In genomic region chr14:112075071-112075470, GRCm38 (mm10) we compare ENCODE assay signal across 20 mouse cellular contexts.
A peak's percentile ranks its signal among the peaks of the same experiment; 100 is the strongest.
DNase-seq lines count a peak whose midpoint lies in the region; ATAC-seq lines count a peak whose summit lies in the region.
"Had no signal": no experiment of that assay in that cellular context is flagged by ENCODE, and none has a peak within 500 bp of the region (broad histone marks: within the 10 kb centered on the region; RNA-seq: fewer than 3 reads in every experiment).

No protein-coding gene starts in this region.

- DNase-seq in embryo, embryonic 10.5 days (ENCODE audit: low spot score) = peak; percentile 2
- DNase-seq in embryo, embryonic 9.5 days (ENCODE audit: extremely low spot score) = no peak
- DNase-seq in kidney, postnatal 4 days = no peak
- no peak for DNase-seq in neural tube, embryonic 11.5 days (ENCODE audit: low spot score)
- no peak for DNase-seq in neural tube, embryonic 10.5 days (ENCODE audit: extremely low spot score, low spot score)
- peak; percentile 2 for DNase-seq in naive thymus-derived CD4-positive, alpha-beta T cell, adult 2 months (ENCODE audit: low read depth)
- DNase-seq: adrenal gland, adult 8-10 months; cerebellum, adult 11-12 months; cerebellum, postnatal 10 days; heart, postnatal 4 days; layer of hippocampus, adult 9-11 months; liver; lung, postnatal 14 days; thymus, postnatal 14 days had no signal

- H3K4me3 ChIP-seq in kidney, embryonic 15.5 days (replicated peaks) = no peak overlapping the region
- H3K4me3 ChIP-seq in neural tube, embryonic 11.5 days (ENCODE audit: low read depth, low read length) = no peak overlapping the region
- H3K4me3 ChIP-seq in intestine, embryonic 15.5 days (replicated peaks) = no peak overlapping the region
- H3K4me3 ChIP-seq: forebrain, embryonic 13.5 days had no signal

- H3K36me3 ChIP-seq in kidney, embryonic 15.5 days = no peaks in the 10 kb centered on the region
- no peaks in the 10 kb centered on the region for H3K36me3 ChIP-seq in neural tube, embryonic 11.5 days (ENCODE audit: control insufficient read depth, insufficient read depth, low read length)
- no peaks in the 10 kb centered on the region for H3K36me3 ChIP-seq in intestine, embryonic 15.5 days

- H3K9ac ChIP-seq in kidney, embryonic 15.5 days = no peak overlapping the region
- H3K9ac ChIP-seq in neural tube, embryonic 11.5 days (ENCODE audit: low read length) = no peak overlapping the region
- no peak overlapping the region for H3K9ac ChIP-seq in intestine, embryonic 15.5 days
- H3K9ac ChIP-seq: forebrain, embryonic 13.5 days had no signal

- 94% methylated on average over 1 of the region's 1 CpGs for WGBS in kidney, embryonic 15.5 days
- 83% methylated on average over 1 of the region's 1 CpGs for WGBS in neural tube, embryonic 11.5 days
- 86% methylated on average over 1 of the region's 1 CpGs for WGBS in intestine, embryonic 15.5 days

- H3K27ac ChIP-seq in kidney, embryonic 15.5 days = no peak overlapping the region
- H3K27ac ChIP-seq in neural tube, embryonic 11.5 days (ENCODE audit: low read depth, low read length) = no peak overlapping the region
- H3K27ac ChIP-seq in intestine, embryonic 15.5 days = no peak overlapping the region
- H3K27ac ChIP-seq: forebrain, embryonic 13.5 days had no signal

- ATAC-seq in kidney, embryonic 15.5 days (replicated peaks; ENCODE audit: low FRiP score) = 0 out of 2 replicates have a peak, but pooled peaks have one; percentile 43
- ATAC-seq in neural tube, embryonic 11.5 days (ENCODE audit: insufficient read depth, low FRiP score, low TSS enrichment) = peak; percentile 46; the same call in 1 of the 2 replicates
- no peak for ATAC-seq in intestine, embryonic 15.5 days
- ATAC-seq: forebrain, embryonic 13.5 days; hindbrain, embryonic 16.5 days; intestine, embryonic 16.5 days; midbrain, embryonic 16.5 days had no signal

- H3K4me1 ChIP-seq in kidney, embryonic 15.5 days = no peaks in the 10 kb centered on the region
- H3K4me1 ChIP-seq in neural tube, embryonic 11.5 days (ENCODE audit: control insufficient read depth, insufficient read depth, low read length) = no peaks in the 10 kb centered on the region
- H3K4me1 ChIP-seq in intestine, embryonic 15.5 days (replicated peaks) = no peaks in the 10 kb centered on the region
- H3K4me1 ChIP-seq: forebrain, embryonic 13.5 days had no signal

- H3K4me2 ChIP-seq in kidney, embryonic 15.5 days = no peak overlapping the region
- H3K4me2 ChIP-seq in neural tube, embryonic 11.5 days (ENCODE audit: low read depth) = no peak overlapping the region
- H3K4me2 ChIP-seq in intestine, embryonic 15.5 days (replicated peaks) = no peak overlapping the region
- H3K4me2 ChIP-seq: forebrain, embryonic 13.5 days had no signal

- H3K27me3 ChIP-seq in kidney, embryonic 15.5 days = no peaks in the 10 kb centered on the region
- no peaks in the 10 kb centered on the region for H3K27me3 ChIP-seq in neural tube, embryonic 11.5 days (ENCODE audit: control insufficient read depth, insufficient read depth, low read length)
- no peaks in the 10 kb centered on the region for H3K27me3 ChIP-seq in intestine, embryonic 15.5 days (replicated peaks)
- H3K27me3 ChIP-seq: forebrain, embryonic 13.5 days had no signal

- H3K9me3 ChIP-seq in kidney, embryonic 15.5 days (replicated peaks) = no peaks in the 10 kb centered on the region
- no peaks in the 10 kb centered on the region for H3K9me3 ChIP-seq in neural tube, embryonic 11.5 days (ENCODE audit: control insufficient read depth, low read length)
- no peaks in the 10 kb centered on the region for H3K9me3 ChIP-seq in intestine, embryonic 15.5 days
- H3K9me3 ChIP-seq: forebrain, embryonic 13.5 days had no signal

Comparison
In these comparisons a context has a peak if more than half of its experiments do, and no peak if none do; other contexts are left out.
1. DNase-seq: peak in embryo, embryonic 10.5 days (single experiment) and naive thymus-derived CD4-positive, alpha-beta T cell, adult 2 months (single experiment); none in embryo, embryonic 9.5 days (single experiment), kidney, postnatal 4 days (0 of 2), neural tube, embryonic 11.5 days (single experiment) and neural tube, embryonic 10.5 days (single experiment).